Mouse (Mus musculus) 3134 (cell line): ENCODE results near the gene Slc25a28.

Experiments
- DNase-seq: peaks from one replicate; pipeline ENCODE4 v3.0.0-alpha.2; 2011; ENCODE audit warnings: low spot score; ENCODE audit not compliant: insufficient read length; ENCODE audit errors: extremely low read depth

Gene Slc25a28

DNA sequence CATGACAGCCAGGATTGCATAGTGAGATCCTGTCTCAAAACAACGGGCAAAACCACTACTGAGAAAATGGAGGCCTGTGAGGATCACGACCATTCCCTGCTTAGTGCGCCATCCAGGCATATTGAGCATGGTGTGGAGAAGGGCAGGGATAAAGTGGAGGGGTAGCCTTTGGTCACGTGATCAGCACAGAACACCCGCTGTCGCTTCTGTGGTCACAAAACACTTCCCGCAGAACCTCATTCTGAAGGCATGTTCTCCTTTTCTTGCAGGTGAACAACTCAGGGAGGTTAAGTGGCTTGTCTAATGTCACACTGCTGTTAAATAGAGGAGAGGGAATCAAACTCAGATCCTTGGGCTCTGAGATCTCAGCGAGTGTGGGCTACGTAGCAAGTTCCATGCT lies 29.2 kb downstream of the Slc25a28 start:
- DNase-seq, result no peak

DNA sequence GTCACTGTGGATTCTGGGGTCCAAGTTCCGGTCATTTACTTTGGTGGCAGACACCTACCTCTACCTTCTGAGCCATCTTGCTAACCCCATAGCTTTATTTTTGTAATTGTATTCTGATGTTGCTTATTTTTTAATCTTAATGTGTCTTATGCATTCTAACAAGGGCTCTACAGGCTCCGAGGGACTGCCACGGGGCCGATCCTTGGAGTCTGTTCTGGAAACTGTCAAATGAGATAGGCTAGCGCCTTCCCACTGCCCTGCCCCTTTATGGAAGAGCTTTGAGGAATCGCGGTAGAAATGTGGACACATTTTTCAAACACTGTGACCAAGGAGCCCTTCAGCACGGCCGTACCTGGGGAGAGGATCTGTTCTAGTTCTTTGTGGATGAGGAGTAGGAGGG lies 31.8 kb downstream of the Slc25a28 start:
- DNase-seq, result no peak

DNA sequence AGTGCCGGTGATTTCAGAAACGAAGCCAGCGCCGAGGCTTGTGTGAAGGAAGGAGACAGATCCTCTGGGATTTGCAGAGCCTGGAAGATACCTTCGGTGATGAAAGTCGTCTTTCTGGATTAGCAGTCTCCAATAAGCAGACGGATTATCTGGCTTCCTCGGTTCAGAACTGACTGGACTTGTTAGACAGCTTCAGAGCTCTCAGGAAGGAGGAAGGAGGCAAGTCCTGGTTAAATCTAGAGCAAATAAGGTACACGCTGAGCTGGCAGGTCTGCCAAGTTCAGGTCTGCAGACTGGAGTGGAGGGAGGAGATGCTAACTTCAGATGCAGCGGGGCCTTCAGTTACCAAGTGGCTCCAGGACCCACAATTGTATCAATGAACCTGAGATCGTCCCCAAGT lies 32.8 kb downstream of the Slc25a28 start:
- DNase-seq, result no peak

DNA sequence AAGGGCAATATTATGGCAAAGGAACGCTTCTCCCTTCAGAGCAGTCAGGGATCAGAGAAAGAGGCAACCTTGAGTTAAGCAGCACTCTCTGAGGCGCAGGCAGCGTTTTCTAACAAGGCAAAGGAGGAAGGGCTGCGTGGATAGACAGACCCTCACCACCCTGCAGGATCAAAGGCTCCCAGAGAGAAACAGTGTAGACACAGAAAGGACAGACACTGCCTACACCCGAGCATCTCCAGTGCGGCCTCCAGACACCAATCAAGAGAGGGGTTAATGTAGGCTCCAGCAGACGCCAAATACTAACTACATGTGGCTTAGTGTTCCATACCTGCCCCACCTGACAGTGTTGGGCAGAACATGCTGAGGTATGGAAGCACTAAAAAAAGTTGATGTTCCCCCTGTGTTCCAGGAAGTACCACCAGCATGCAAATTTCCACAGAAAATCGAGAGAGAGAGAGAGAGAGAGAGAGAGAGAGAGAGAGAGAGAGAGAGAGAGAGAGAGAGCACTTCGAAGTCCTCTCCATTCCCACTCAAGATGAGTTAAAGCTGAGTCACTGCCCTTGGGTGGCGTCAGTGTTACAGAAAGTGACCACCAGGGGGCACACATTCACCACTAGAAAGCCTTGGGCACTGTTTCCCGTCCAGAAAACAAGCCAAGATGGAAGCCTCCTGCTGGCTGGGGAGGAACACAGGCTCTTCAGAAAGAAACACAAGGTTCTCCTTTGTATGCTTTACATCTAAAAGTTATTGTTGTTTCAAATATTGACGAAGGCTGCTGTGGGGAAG lies 44.0 kb downstream of the Slc25a28 start:
- DNase-seq, result peak; percentile 77

DNA sequence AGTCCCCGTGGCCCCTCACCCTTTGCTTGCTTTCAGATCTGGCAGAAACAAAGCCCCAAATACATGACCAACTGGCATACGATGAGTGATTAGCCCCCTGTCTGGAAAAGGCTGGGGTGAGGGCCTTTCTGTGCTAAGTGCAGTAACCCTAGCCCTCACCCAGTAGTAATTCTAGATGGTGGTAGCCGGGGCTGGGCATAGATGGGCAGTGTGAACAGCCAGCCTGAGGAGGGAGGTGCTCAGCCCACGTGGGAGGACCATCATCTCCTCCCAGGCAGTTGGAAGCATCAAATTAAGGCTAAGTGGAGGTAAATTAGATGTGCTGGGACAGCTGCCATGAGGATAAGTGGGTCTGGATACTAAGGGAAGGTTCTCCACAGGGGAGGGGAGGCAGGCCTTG lies 45.6 kb downstream of the Slc25a28 start:
- no peak for DNase-seq

DNA sequence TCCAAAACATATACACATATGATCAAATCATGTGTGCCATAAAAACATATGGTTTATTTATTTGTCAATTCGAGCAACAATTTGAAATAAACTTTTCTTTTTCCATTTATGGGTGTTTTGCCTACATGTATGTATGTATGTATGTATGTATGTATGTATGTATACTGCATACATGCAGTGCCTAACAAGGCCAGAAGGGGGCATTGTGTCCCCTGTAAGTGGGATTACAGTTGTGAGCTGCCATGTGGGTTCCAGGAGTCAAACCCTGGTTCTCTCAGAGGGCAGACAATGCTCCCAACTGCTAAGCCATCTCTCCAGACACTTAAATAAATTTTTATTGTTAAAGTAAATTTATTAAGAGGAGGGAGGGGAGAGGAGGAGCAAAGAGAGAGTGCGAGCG lies 47.3 kb downstream of the Slc25a28 start:
- no peak for DNase-seq

DNA sequence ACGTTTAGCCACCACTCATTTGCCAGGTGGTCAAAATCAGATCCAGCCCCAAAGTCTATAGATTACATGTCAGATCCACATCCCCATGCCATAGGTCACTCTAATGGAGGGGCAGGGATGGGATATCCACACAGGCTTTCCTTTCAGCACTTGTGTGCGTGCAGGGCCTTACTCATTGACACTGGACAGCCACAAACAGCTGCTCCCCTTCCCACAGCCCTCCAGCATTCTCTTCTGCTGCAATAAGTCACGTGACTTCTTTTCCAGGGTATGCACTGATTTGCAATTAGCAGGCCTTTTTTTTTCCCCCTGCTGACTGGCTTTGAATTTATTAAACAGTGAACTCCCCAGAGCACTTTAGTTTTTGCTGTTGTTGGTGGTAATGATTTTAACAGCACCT lies 48.5 kb downstream of the Slc25a28 start:
- no peak for DNase-seq

DNA sequence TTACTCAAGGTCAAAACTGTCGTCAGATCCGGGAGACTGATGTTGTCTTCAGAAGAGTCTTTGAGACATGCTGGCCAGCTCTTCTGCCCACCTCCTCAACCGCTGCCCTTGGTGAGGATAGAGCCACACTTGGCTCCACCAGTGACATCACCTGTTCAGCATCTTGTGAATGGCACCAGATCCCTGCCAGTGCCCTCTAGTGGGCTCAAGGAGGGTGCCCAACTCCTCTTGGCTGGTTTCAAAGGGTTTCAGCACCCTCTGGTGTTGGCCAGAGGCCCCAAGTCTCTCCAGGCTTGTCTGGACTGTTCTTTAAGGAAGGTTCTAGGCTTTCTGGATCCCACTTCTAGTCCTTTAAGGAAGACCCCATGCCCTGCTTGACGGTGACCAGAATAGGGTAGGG lies 50.8 kb downstream of the Slc25a28 start:
- peak; percentile 59 for DNase-seq

DNA sequence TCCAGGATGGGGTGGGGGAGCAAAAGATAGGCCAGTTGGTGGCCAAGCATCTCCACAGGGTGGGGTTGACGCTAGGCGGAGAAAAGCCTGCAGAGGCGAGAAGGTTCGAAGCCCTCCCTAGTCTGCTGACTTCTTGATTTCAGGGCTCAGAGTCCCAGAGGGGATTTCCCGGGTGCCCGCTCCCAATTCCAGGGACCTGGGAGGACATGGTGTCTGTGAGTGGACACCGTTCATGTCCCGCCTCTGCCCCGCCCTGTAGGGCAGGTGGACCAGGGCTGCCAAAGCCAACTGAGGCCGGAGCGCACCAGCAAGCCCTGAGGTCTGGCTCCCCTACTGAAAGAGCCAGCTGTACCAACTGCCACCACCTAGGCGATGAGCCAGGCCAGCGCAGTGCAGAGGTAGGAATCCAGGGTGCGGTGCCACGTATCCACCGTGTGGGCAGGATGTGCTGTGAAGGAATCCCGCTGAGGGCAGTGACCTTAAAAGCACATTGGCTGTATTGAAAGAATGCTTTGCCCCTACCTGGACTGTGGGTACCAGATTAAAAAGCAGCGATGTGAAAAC lies 54.7 kb downstream of the Slc25a28 start:
- DNase-seq, result no peak

DNA sequence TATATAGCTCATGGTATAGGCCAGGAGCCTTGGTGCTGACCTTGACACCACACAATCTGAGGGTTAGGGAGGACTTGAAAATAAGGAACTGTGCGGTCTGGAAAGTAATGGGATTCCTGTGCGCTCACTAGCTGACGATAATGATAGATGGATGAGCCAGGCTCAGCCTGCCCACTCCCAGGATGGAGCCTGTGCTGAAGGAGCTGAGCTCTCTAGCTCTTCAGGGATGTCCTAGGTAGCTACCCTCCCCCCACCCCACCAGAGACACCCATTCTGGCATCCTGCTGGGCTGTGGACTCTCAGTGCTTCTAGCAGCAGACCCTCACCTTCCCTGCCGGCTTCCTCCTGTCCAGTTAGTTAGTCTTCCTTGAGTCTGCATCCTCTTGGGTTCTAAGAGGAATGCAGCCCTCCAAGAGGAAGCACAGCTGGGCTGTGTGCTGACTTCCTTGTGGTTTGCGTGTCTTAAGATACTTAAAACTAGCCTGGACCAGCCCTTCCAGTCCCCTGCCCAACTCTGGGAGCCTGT lies 56.1 kb downstream of the Slc25a28 start:
- DNase-seq, result no peak

DNA sequence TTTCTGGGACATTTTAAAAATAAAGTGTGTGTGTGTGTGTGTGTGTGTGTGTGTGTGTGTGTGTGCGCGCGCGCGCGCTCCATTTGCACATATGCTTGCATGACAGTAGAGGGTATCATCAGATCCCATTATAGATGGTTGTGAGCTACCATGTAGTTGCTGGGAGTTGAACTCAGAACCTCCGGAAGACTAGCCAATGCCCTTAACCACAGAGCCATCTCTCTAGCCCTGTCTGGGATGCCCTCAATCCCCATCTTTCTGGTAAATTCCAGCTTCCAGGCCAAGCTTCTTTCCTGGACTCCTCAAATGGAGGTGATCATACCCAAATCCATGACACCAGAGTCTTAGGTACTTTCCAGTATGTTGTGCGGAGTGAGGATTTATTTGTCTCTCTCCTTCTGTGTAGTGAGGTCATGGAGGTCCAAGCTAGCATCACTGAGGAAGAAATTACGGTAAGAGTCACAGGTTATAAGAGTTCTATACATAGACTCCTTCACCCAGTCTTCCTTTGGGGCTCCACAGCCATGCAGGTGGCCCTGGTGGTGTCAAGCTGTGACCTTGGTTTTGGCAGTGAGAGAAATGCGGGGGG lies 56.8 kb downstream of the Slc25a28 start:
- DNase-seq, result no peak

DNA sequence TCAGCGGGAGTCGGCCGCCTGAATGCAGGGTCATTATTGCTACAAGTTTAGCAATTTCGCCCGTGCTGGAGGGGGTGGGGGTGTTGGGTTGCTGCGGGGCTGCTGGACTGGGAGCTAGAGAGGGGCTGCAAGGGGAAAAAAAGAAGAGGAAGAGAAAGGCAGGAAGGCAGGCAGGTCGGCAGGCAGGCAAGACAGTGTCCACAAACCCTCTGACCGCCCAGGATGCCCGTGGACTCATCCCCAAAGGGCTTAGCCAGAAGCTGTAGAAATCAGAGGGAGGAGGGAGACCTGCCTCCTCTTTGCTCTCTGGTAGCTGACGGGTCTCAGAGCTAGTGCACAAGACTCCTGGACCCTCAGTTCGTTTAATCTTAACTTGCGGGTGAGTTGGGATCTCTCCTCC lies 57.8 kb downstream of the Slc25a28 start:
- DNase-seq, result peak; percentile 55

DNA sequence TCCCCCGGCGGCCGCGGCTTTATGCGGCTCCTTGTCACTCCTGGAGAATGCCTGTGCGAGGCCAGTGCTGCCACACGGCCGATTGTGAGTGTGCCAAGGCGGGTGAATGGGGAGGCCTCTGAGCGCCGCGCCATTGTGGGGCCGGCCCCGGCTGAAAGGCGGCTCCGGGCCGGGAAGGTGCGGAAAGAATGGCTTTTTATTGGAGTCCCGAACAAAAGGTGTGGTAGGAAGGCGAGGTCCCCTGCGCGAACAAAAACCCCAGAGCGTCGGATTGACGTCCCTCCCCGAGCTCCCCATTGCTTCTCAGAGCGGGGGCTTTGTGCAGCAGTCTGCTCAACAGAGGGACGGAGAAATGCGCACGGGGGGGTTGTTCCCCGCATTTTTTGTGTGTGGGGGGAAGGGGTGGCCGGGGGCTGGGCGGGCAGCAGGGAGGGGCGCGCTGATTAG lies 58.2 kb downstream of the Slc25a28 start:
- peak; percentile 74 for DNase-seq

DNA sequence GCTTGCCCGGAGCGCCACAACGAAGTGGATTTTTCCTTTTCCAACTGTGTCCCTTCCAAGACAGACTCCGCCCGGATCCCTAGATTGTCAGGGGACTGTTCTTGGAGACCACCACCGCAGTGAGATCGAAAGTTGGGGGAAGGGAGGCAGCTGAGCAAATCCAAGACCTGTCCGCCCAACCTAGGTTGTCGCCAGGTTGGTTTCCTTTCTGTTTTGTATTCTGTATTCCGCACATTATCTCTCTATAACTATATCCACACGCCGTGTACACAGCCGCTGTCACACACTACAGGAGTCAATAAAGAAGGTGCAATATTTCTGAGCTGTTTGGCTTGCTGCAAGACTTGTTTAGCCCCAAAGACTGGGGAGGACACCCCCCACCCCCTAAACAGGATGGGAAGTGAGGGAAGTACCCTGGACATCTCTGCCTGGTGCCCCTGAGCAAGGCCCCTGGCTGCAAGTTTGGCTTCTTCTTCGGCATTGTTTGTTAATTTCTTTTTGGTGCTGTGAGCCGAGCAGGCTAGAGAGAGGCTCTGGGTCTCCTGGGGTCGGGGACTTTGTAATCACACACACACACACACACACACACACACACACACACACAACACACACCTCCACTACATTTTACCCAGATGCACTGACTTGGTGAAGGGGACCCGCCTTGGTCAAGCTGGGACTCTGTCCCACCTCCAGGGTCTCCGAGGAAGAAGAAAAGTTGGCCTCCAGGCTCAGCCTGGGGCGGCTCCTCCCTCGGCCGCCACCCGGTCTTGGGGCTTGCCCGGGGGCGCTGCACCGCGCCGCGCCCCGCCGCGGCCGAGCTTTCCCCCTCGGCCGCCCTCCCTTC lies 58.9 kb downstream of the Slc25a28 start:
- no peak for DNase-seq

DNA sequence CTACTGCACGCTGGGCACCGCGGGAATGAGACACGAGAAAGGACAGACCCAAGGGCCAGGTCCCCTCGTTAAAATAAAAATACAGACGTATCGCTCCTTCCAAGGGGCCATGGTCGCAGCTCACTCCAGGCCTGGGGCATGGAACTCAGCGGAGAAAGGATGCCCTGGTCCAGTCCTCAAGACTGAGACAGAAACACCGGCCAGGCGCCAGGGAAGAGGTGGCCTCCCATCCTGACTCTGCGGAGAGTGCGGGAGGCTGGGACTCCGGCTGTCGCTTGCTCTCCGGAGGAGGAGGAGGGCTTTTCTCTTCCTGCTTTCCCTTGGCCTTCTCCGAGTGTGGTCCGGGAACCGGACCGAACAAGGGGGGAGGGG lies 59.6 kb downstream of the Slc25a28 start:
- no peak for DNase-seq

DNA sequence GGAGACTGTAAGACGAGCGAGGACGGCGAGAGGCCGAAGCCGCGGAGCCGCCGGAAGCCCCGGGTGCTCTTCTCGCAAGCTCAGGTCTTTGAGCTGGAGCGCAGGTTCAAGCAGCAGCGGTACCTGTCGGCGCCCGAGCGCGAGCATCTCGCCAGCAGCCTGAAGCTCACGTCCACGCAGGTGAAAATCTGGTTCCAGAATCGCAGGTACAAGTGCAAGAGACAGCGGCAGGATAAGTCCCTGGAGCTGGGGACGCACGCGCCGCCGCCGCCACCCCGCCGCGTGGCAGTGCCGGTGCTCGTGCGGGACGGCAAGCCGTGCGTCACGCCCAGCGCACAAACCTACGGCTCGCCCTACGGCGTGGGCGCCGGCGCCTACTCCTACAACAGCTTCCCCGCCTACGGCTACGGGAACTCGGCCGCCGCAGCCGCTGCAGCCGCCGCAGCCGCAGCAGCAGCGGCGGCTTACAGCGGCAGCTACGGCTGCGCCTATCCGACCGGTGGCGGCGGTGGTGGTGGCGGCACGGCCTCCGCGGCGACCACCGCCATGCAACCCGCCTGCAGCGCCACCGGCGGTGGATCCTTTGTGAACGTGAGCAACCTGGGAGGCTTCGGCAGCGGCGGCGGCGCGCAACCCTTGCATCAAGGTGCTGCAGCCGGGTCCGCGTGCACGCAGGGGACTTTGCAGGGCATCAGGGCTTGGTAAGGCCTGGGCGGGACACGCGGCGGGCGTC lies 60.2 kb downstream of the Slc25a28 start:
- no peak for DNase-seq
